Mouse (Mus musculus): ENCODE measurements around the gene Mfsd7a. TPM values are rescaled to one million over a fixed set of nuclear protein-coding genes. Genes with fewer than 3 reads are reported as not detected.

The Mfsd7a gene
- total and polyA plus RNA-seq, 3 experiments = 0.05 TPM; not detected in 2

GRCm38 (mm10) chr5:108469617-108470016, 20.9 kb upstream of the Mfsd7a start:
- H3K27me3 ChIP-seq (ENCODE audit: insufficient read depth, low read length) = no peaks in the 10 kb centered on the region
- no peak for ATAC-seq (ENCODE audit: extremely low read depth, insufficient number of reproducible peaks, low FRiP score, poor library complexity, severe bottlenecking)
- no peak overlapping the region for H3K4me3 ChIP-seq (ENCODE audit: low read depth, low read length)
- peaks cover 77% of the 10 kb centered on the region for H3K36me3 ChIP-seq (replicated peaks)
- H3K4me1 ChIP-seq (ENCODE audit: insufficient read depth, low read depth, low read length) = peaks cover 26% of the 10 kb centered on the region
- TF ChIP-seq GATA2 (IDR thresholded peaks at IDR 0.05; ENCODE audit: borderline replicate concordance, low read depth, low read length) = no peak
- TF ChIP-seq TAL1 (conservative IDR thresholded peaks at IDR 0.05; ENCODE audit: low read depth, low read length) = no peak
- no peak for TF ChIP-seq POLR2AphosphoS5 (IDR thresholded peaks at IDR 0.05; ENCODE audit: insufficient replicate concordance, low read depth, low read length)
- TF ChIP-seq CTCF (IDR thresholded peaks at IDR 0.05; ENCODE audit: low read depth, low read length) = no peak
- no peak for TF ChIP-seq GATA1 (IDR thresholded peaks at IDR 0.05; ENCODE audit: borderline replicate concordance, low read length)
- no peaks in the 10 kb centered on the region for H3K9me3 ChIP-seq (replicated peaks)
- DNase-seq (ENCODE audit: low spot score) = no peak

GRCm38 (mm10) chr5:108466647-108467046, 18.0 kb upstream of the Mfsd7a start:
- H3K9me3 ChIP-seq (replicated peaks) = no peaks in the 10 kb centered on the region
- no peaks in the 10 kb centered on the region for H3K27me3 ChIP-seq (ENCODE audit: insufficient read depth, low read length)
- TF ChIP-seq TAL1 (conservative IDR thresholded peaks at IDR 0.05; ENCODE audit: low read depth, low read length) (no peak), CTCF (IDR thresholded peaks at IDR 0.05; ENCODE audit: low read depth, low read length) (no peak), POLR2AphosphoS5 (IDR thresholded peaks at IDR 0.05; ENCODE audit: insufficient replicate concordance, low read depth, low read length) (no peak), GATA2 (IDR thresholded peaks at IDR 0.05; ENCODE audit: borderline replicate concordance, low read depth, low read length) (no peak), GATA1 (IDR thresholded peaks at IDR 0.05; ENCODE audit: borderline replicate concordance, low read length) (no peak)
- ATAC-seq (ENCODE audit: extremely low read depth, insufficient number of reproducible peaks, low FRiP score, poor library complexity, severe bottlenecking) (no peak), DNase-seq (ENCODE audit: low spot score) (no peak)
- peaks cover 52% of the 10 kb centered on the region for H3K4me1 ChIP-seq (ENCODE audit: insufficient read depth, low read depth, low read length)
- no peak overlapping the region for H3K4me3 ChIP-seq (ENCODE audit: low read depth, low read length)
- H3K36me3 ChIP-seq (replicated peaks) = peaks cover 54% of the 10 kb centered on the region

GRCm38 (mm10) chr5:108465131-108465891, 16.6 kb upstream of the Mfsd7a start:
- no peak for DNase-seq (ENCODE audit: low spot score)
- H3K4me3 ChIP-seq (ENCODE audit: low read depth, low read length) = no peak overlapping the region
- H3K36me3 ChIP-seq (replicated peaks) = peaks cover 44% of the 10 kb centered on the region
- no peaks in the 10 kb centered on the region for H3K27me3 ChIP-seq (ENCODE audit: insufficient read depth, low read length)
- H3K4me1 ChIP-seq (ENCODE audit: insufficient read depth, low read depth, low read length) = peaks cover 59% of the 10 kb centered on the region
- TF ChIP-seq CTCF (IDR thresholded peaks at IDR 0.05; ENCODE audit: low read depth, low read length) (no peak), GATA1 (IDR thresholded peaks at IDR 0.05; ENCODE audit: borderline replicate concordance, low read length) (no peak), GATA2 (IDR thresholded peaks at IDR 0.05; ENCODE audit: borderline replicate concordance, low read depth, low read length) (no peak), POLR2AphosphoS5 (IDR thresholded peaks at IDR 0.05; ENCODE audit: insufficient replicate concordance, low read depth, low read length) (no peak), TAL1 (conservative IDR thresholded peaks at IDR 0.05; ENCODE audit: low read depth, low read length) (no peak)
- ATAC-seq (ENCODE audit: extremely low read depth, insufficient number of reproducible peaks, low FRiP score, poor library complexity, severe bottlenecking) = no peak
- no peaks in the 10 kb centered on the region for H3K9me3 ChIP-seq (replicated peaks)

- peak overlapping the region; percentile 81; the same call in 1 of the 2 replicates for H3K4me3 ChIP-seq (ENCODE audit: low read depth, low read length)
- H3K27me3 ChIP-seq (ENCODE audit: insufficient read depth, low read length) = peaks cover 20% of the 10 kb centered on the region
- H3K9me3 ChIP-seq (replicated peaks) = no peaks in the 10 kb centered on the region
- TF ChIP-seq POLR2AphosphoS5 (IDR thresholded peaks at IDR 0.05; ENCODE audit: insufficient replicate concordance, low read depth, low read length) (no peak), GATA1 (IDR thresholded peaks at IDR 0.05; ENCODE audit: borderline replicate concordance, low read length) (no peak)
- DNase-seq (ENCODE audit: low spot score) (no peak), ATAC-seq (ENCODE audit: extremely low read depth, insufficient number of reproducible peaks, low FRiP score, poor library complexity, severe bottlenecking) (no peak)
- peaks cover 24% of the 10 kb centered on the region for H3K36me3 ChIP-seq (replicated peaks)
- peaks cover 66% of the 10 kb centered on the region for H3K4me1 ChIP-seq (ENCODE audit: insufficient read depth, low read depth, low read length)
These were observed 13.8 kb upstream of the Mfsd7a start for GRCm38 (mm10) chr5:108462446-108462845.

GRCm38 (mm10) chr5:108461082-108462065, 12.7 kb upstream of the Mfsd7a start, which contains the start of gene Pcgf3:
Pcgf3 (plus strand) TSS chr5:108461232.
- Histone ChIP-seq H3K4me3 (ENCODE audit: low read depth, low read length) (peak within 1 kb of the TSS; percentile 81), H3K27me3 (ENCODE audit: insufficient read depth, low read length) (peaks cover 23% of the 10 kb centered on the region), H3K9me3 (replicated peaks) (no peaks in the 10 kb centered on the region), H3K4me1 (ENCODE audit: insufficient read depth, low read depth, low read length) (peaks cover 58% of the 10 kb centered on the region), H3K36me3 (replicated peaks) (peaks cover 15% of the 10 kb centered on the region)
- DNase-seq (ENCODE audit: low spot score) (peak; percentile 95), ATAC-seq (ENCODE audit: extremely low read depth, insufficient number of reproducible peaks, low FRiP score, poor library complexity, severe bottlenecking) (peak; percentile 97)
- no peak for TF ChIP-seq TAL1 (conservative IDR thresholded peaks at IDR 0.05; ENCODE audit: low read depth, low read length)
- no peak for TF ChIP-seq GATA1 (IDR thresholded peaks at IDR 0.05; ENCODE audit: borderline replicate concordance, low read length)
- no peak for TF ChIP-seq GATA2 (IDR thresholded peaks at IDR 0.05; ENCODE audit: borderline replicate concordance, low read depth, low read length)
- no peak for TF ChIP-seq CTCF (IDR thresholded peaks at IDR 0.05; ENCODE audit: low read depth, low read length)
- no peak for TF ChIP-seq POLR2AphosphoS5 (IDR thresholded peaks at IDR 0.05; ENCODE audit: insufficient replicate concordance, low read depth, low read length)

GRCm38 (mm10) chr5:108460461-108460860, 11.8 kb upstream of the Mfsd7a start:
- TF ChIP-seq CTCF (IDR thresholded peaks at IDR 0.05; ENCODE audit: low read depth, low read length) = no peak
- no peaks in the 10 kb centered on the region for H3K9me3 ChIP-seq (replicated peaks)
- peaks cover 25% of the 10 kb centered on the region for H3K27me3 ChIP-seq (ENCODE audit: insufficient read depth, low read length)
- H3K36me3 ChIP-seq (replicated peaks) = peaks cover 9% of the 10 kb centered on the region
- H3K4me3 ChIP-seq (ENCODE audit: low read depth, low read length) = peak overlapping the region; percentile 81
- no peak for ATAC-seq (ENCODE audit: extremely low read depth, insufficient number of reproducible peaks, low FRiP score, poor library complexity, severe bottlenecking)
- DNase-seq (ENCODE audit: low spot score) = no peak
- H3K4me1 ChIP-seq (ENCODE audit: insufficient read depth, low read depth, low read length) = peaks cover 49% of the 10 kb centered on the region

All from G1E (cell line).